Mouse (Mus musculus) kidney, embryonic 14.5 days (tissue): ENCODE results near the gene Gm9999. TPM values are rescaled to one million over a fixed set of nuclear protein-coding genes. Genes with fewer than 3 reads are reported as not detected.
A peak's percentile ranks its signal among the peaks of the same experiment; 100 is the strongest.
"Not testable (repeated sequence)": the region's sequence is repeated elsewhere in the genome, so short reads cannot be mapped to it uniquely, and the experiment has no call there.

Experiments used
- ATAC-seq: fragments of 200-750 bp; cut with Nextera tagmentation; 2 replicates; pipeline ENCODE4 v1.8.0; 2017; ENCODE audit warnings: moderate number of reproducible peaks, mild to moderate bottlenecking, moderate TSS enrichment, moderate library complexity; ENCODE audit not compliant: low FRiP score, low TSS enrichment
- H3K27ac ChIP-seq: fragments of 300-500 bp; sonication (generic); 2 replicates; pipeline ENCODE4 v1.5.1; 2014; ENCODE audit warnings: low read depth, mild to moderate bottlenecking, low read length, moderate library complexity, mixed read lengths
- H3K27me3 ChIP-seq: fragments of 300-500 bp; sonication (generic); 2 replicates; pipeline ENCODE4 v1.6.1; 2014; ENCODE audit warnings: mild to moderate bottlenecking, low read length; ENCODE audit not compliant: control insufficient read depth, insufficient read depth
- H3K36me3 ChIP-seq: fragments of 300-500 bp; sonication (generic); 2 replicates; pipeline ENCODE4 v1.6.1; 2014; ENCODE audit warnings: low read length, mixed read lengths; ENCODE audit not compliant: control insufficient read depth, insufficient read depth
- H3K4me1 ChIP-seq: fragments of 300-500 bp; sonication (generic); 2 replicates; pipeline ENCODE4 v1.6.1; 2014; ENCODE audit warnings: low read length, mixed read lengths; ENCODE audit not compliant: control insufficient read depth, insufficient read depth
- H3K4me2 ChIP-seq: fragments of 300-500 bp; sonication (generic); replicated peaks from 2 replicates; pipeline ENCODE4 v1.6.1; 2014; ENCODE audit warnings: low read depth, mild to moderate bottlenecking, low read length
- H3K4me3 ChIP-seq: fragments of 300-500 bp; sonication (generic); 2 replicates; pipeline ENCODE4 v1.5.1; 2014; ENCODE audit warnings: mild to moderate bottlenecking, low read length
- H3K9ac ChIP-seq: fragments of 300-500 bp; sonication (generic); 2 replicates; pipeline ENCODE4 v1.6.1; 2014; ENCODE audit warnings: low read depth, mild to moderate bottlenecking, low read length, moderate library complexity
- H3K9me3 ChIP-seq: fragments of 300-500 bp; sonication (generic); 2 replicates; pipeline ENCODE4 v1.6.1; 2016; ENCODE audit warnings: low read length; ENCODE audit not compliant: control insufficient read depth
- WGBS: fragments of 180-500 bp; shearing (Covaris S2); extraction: QIAGEN DNeasy Blood & Tissue Kit; methylation state at CpG from one replicate; pipeline ENCODE4 v1.1.7; 2014; 5-methylcytosine and 5-hydroxymethylcytosine counted together
- polyA plus RNA-seq: library from polyadenylated mRNA; unstranded; fragments of >200 nt; fragmentation: Nextera tagmentation; extraction: Ambion mirVana; gene quantifications from 2 replicates; pipeline ENCODE4 v1.2.1, GENCODE M21; 2014

The Gm9999 gene
- polyA plus RNA-seq, 1 experiment from 2014 or later, result not detected

DNA sequence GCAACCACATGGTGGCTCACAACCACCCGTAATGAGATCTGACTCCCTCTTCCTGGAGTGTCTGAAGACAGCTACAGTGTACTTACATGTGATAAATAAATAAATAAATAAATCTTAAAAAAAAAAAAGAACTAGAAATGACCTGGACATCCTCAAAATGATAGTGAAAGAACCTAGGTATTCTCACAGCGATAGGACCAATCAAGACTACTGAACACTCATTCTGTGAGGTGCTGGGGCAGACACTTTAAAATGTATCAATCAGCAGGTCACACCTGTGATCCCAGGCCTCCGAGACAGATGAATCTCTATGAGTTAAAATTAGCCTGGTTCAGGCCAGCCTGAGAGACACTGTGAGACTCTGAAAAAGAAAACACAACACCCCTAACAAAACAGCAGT, 33.2 kb downstream of the Gm9999 start:
- no peaks in the 10 kb centered on the region for H3K9me3 ChIP-seq
- WGBS, result 78% methylated on average over 3 of the region's 3 CpGs
- no peak for ATAC-seq

DNA sequence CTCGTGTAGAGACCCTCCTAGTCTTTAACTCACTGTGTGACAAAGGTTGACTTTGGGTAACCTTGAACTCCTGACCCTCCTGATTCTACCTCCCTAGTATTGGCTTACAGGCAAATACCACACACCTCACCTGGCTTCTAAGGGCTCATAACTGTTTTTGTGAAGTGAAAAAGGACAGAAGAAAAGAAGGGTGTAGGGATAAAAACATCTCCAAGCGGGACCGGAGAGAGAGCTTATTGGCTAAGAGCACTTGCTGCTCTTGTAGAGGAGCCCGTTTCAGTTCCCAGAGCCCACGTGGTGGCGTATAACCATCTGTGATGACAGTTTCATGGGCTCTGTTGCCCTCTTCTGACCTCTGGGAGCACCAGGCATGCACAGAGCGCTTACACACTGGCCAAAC, 33.8 kb downstream of the Gm9999 start:
- WGBS, result 36% methylated on average over 7 of the region's 7 CpGs
- Histone ChIP-seq H3K36me3 (no peaks in the 10 kb centered on the region), H3K9ac (no peak overlapping the region), H3K27me3 (no peaks in the 10 kb centered on the region), H3K4me3 (no peak overlapping the region), H3K9me3 (no peaks in the 10 kb centered on the region), H3K4me1 (peaks cover 15% of the 10 kb centered on the region; the same call in 1 of the 2 replicates), H3K4me2 (no peak overlapping the region), H3K27ac (no peak overlapping the region)
- no peak for ATAC-seq

More for the DNA sequence above, 33.2 kb downstream of the Gm9999 start:
- H3K4me3 ChIP-seq, result no peak overlapping the region
- H3K27me3 ChIP-seq, result no peaks in the 10 kb centered on the region
- H3K4me1 ChIP-seq, result peaks cover 15% of the 10 kb centered on the region; the same call in 1 of the 2 replicates
- H3K36me3 ChIP-seq, result no peaks in the 10 kb centered on the region
- no peak overlapping the region for H3K4me2 ChIP-seq
- H3K9ac ChIP-seq, result no peak overlapping the region
- H3K27ac ChIP-seq, result no peak overlapping the region

DNA sequence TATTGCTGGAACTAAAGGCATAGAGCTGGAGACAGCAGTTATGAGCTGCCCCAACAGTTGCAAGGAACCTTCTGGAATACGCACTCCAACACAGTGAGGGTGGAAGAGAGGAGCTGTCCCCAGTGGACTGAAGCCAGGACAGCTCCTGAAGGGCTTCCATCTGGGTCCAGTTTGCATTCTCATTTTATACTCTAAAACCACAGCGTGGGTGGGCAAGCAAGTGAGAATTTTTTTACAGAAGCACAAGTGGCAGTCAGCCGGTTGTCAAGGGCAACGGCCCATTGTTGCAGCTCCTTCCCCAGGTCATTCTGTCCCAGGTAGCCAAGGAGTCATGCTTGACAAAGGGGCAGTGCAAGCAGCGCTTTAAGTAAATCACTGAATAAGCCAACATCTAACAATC, 36.3 kb downstream of the Gm9999 start:
- Histone ChIP-seq H3K36me3 (no peaks in the 10 kb centered on the region), H3K9me3 (no peaks in the 10 kb centered on the region), H3K27ac (no peak overlapping the region), H3K4me1 (0 out of 2 replicates have a peak, but pooled peaks cover 9% of the 10 kb centered on the region), H3K4me2 (no peak overlapping the region), H3K9ac (no peak overlapping the region), H3K27me3 (no peaks in the 10 kb centered on the region), H3K4me3 (no peak overlapping the region)
- 75% methylated on average over 5 of the region's 5 CpGs for WGBS
- ATAC-seq, result no peak

DNA sequence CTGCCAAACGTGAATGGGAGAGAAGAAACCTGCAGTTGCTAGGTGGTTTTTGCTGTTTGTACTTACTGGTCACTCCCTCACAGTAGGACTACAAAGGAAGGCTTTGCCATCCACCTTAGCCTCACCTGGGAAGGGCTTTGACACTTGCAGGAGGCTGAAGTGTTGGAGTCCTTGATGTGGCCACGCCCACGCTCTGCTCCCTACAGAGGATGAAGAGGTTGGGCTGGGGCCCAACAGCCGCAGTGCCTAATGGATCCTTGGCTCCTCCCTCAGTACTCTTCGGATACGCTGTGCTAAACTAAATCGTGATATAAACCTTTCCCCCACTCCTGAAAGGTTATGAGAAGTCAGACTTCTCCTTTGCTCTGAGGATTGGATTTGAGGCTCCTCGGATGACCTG, 37.6 kb downstream of the Gm9999 start:
- Histone ChIP-seq H3K4me1 (no peaks in the 10 kb centered on the region), H3K27ac (no peak overlapping the region), H3K4me2 (no peak overlapping the region; the same call in 1 of the 2 replicates), H3K9me3 (no peaks in the 10 kb centered on the region), H3K36me3 (no peaks in the 10 kb centered on the region), H3K4me3 (no peak overlapping the region), H3K9ac (no peak overlapping the region; the same call in 1 of the 2 replicates), H3K27me3 (no peaks in the 10 kb centered on the region)
- ATAC-seq, result no peak
- WGBS, result 2% methylated on average over 8 of the region's 8 CpGs

DNA sequence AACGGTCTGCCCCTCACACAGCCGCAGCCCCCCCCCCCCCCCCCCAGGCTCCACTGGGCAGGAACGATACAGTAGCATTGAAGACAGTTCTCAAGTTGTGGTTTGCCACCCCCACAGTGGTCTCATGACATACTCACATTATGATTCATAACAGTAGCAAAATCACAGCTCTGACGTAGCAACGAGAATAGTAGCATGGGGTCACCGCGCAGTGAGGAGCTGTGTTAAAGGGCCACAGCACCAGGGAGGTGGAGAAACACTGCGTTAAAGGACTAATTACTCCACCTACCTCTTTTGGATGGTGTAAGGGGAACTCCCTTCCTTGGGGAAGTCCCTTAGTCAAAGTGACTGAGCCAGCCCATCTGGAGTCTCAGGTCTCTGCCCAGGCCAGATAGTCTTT, 39.1 kb downstream of the Gm9999 start:
- H3K4me2 ChIP-seq, result no peak overlapping the region
- 49% methylated on average over 8 of the region's 8 CpGs for WGBS
- 0 out of 2 replicates have a peak, but pooled peaks have one; percentile 22 for ATAC-seq
- no peak overlapping the region for H3K9ac ChIP-seq
- no peaks in the 10 kb centered on the region for H3K36me3 ChIP-seq
- no peaks in the 10 kb centered on the region for H3K4me1 ChIP-seq
- H3K9me3 ChIP-seq, result no peaks in the 10 kb centered on the region
- H3K4me3 ChIP-seq, result no peak overlapping the region
- no peaks in the 10 kb centered on the region for H3K27me3 ChIP-seq
- H3K27ac ChIP-seq, result no peak overlapping the region

DNA sequence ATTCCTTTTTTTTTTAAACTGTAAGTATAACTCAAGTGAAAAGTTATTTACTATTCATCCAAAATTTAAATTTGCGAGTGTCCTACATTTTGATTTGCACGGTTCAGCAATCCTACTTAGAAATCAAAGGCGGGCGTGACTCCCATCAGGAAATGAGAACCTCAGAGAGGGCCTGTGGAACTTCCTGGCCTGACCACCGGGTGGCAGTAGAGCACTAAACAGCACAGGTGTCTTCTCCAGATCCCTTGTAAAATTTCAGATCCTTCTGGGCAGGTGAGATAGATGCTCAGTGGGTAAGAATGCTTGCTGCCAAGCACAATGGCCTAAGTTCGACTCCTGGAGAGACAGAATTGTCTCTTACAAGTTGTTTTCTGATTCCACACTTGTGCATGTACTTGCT, 40.1 kb downstream of the Gm9999 start:
- no peak overlapping the region for H3K27ac ChIP-seq
- H3K9me3 ChIP-seq, result no peaks in the 10 kb centered on the region
- WGBS, result 18% methylated on average over 6 of the region's 6 CpGs
- peak; percentile 58; the same call in 1 of the 2 replicates for ATAC-seq
- H3K4me3 ChIP-seq, result no peak overlapping the region
- no peaks in the 10 kb centered on the region for H3K36me3 ChIP-seq
- no peaks in the 10 kb centered on the region for H3K27me3 ChIP-seq
- H3K4me1 ChIP-seq, result no peaks in the 10 kb centered on the region
- H3K4me2 ChIP-seq, result no peak overlapping the region
- no peak overlapping the region for H3K9ac ChIP-seq

DNA sequence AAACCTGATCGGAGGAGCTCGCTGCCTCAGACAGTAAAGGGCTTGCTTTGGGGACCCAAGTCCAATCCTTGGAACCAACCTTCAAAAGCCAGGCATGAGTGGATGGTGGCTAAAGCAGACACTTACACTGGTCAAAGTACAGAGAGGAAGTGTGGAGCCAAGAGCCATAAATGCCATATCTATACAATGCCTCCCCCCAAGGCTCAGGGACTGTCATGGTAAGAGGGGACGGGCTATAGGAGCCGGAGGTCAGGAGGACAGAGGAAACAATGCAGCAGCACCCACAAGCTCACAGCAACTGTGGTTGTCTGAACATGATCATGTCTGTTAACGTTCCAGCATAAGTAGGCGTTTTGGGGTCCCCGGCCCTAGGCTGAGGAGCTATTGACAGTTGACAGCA, 41.1 kb downstream of the Gm9999 start:
- Histone ChIP-seq H3K27me3 (no peaks in the 10 kb centered on the region), H3K36me3 (no peaks in the 10 kb centered on the region), H3K4me3 (no peak overlapping the region), H3K9ac (no peak overlapping the region), H3K4me1 (no peaks in the 10 kb centered on the region), H3K4me2 (no peak overlapping the region), H3K27ac (no peak overlapping the region), H3K9me3 (no peaks in the 10 kb centered on the region)
- 89% methylated on average over 7 of the region's 7 CpGs for WGBS
- ATAC-seq, result no peak

DNA sequence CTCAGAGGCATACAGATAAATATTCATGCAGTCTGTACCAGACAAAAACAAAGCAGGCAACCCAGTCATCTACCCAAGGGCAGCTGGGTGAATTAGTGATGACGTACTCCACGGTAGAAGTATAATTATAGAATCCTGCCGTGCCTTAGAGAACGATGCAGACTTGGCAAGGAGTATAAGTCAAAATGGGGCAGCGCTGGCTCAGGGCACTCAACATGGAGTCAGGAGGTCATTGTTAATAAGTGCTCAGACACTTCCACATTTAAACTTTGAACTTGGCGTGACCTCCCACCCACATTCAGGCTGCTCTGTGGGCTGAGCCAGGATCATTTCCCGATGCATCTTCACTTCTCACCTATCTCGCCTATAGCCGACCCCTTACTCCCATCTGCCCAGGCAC, 42.0 kb downstream of the Gm9999 start:
- no peaks in the 10 kb centered on the region for H3K4me1 ChIP-seq
- no peaks in the 10 kb centered on the region for H3K27me3 ChIP-seq
- H3K4me2 ChIP-seq, result no peak overlapping the region
- H3K27ac ChIP-seq, result no peak overlapping the region
- H3K36me3 ChIP-seq, result no peaks in the 10 kb centered on the region
- H3K4me3 ChIP-seq, result no peak overlapping the region
- H3K9me3 ChIP-seq, result no peaks in the 10 kb centered on the region
- H3K9ac ChIP-seq, result no peak overlapping the region
- WGBS, result 76% methylated on average over 9 of the region's 9 CpGs
- no peak for ATAC-seq

DNA sequence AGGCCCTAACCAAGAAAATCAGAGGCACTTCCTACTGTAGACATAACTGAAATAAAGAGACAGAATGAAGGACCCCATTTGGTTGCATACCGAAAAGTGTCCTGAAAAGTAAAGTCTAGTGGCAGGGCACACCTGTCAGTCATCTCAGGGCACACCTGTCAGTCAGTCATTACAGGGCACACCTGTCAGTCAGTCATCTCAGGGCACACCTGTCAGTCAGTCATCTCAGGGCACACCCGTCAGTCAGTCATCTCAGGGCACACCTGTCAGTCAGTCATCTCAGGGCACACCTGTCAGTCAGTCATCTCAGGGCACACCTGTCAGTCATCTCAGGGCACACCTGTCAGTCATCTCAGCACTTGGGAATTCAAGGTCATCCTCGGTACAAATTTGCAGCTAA, 43.5 kb downstream of the Gm9999 start:
- H3K9me3 ChIP-seq, H3K4me3 ChIP-seq, H3K4me1 ChIP-seq, H3K27me3 ChIP-seq, H3K36me3 ChIP-seq, H3K4me2 ChIP-seq, H3K27ac ChIP-seq, H3K9ac ChIP-seq, ATAC-seq: not testable (repeated sequence)
- WGBS, result 87% methylated on average over 3 of the region's 3 CpGs
